Mouse (Mus musculus): Measurements from ENCODE around the gene Spata5.

GRCm38 (mm10) chr3:37561466-37561865, 141.8 kb downstream of the Spata5 start:
- TF ChIP-seq CTCF (IDR thresholded peaks at IDR 0.05; ENCODE audit: low read depth) (no peak), EP300 (IDR thresholded peaks at IDR 0.05; ENCODE audit: low read depth) (no peak)

All from heart, postnatal 0 days (tissue).